Mouse (Mus musculus) liver, embryonic 13.5 days (tissue): ENCODE results near the gene Dync1li1. TPM values are rescaled to one million over a fixed set of nuclear protein-coding genes. Genes with fewer than 3 reads are reported as not detected.

Source experiments
- ATAC-seq: fragments of 200-750 bp; cut with Nextera tagmentation; 2 replicates; pipeline ENCODE4 v1.8.0; 2017; ENCODE audit warnings: low read depth, mild to moderate bottlenecking, moderate number of reproducible peaks, moderate library complexity
- DNase-seq: peaks from one replicate; pipeline ENCODE4 v3.0.0; 2022
- H3K27ac ChIP-seq: fragments of 300-500 bp; sonication (generic); 2 replicates; pipeline ENCODE4 v1.5.1; 2015; ENCODE audit warnings: moderate library complexity, mild to moderate bottlenecking, inconsistent platforms
- H3K27me3 ChIP-seq: fragments of 300-500 bp; sonication (generic); 2 replicates; pipeline ENCODE4 v1.6.1; 2015; ENCODE audit warnings: mild to moderate bottlenecking, inconsistent platforms
- H3K36me3 ChIP-seq: fragments of 300-500 bp; sonication (generic); 2 replicates; pipeline ENCODE4 v1.6.1; 2015; ENCODE audit warnings: mild to moderate bottlenecking, inconsistent platforms
- H3K4me1 ChIP-seq: fragments of 300-500 bp; sonication (generic); replicated peaks from 2 replicates; pipeline ENCODE4 v1.6.1; 2015; ENCODE audit warnings: inconsistent platforms
- H3K4me2 ChIP-seq: fragments of 300-500 bp; sonication (generic); 2 replicates; pipeline ENCODE4 v1.6.1; 2015; ENCODE audit warnings: inconsistent platforms, mild to moderate bottlenecking, moderate library complexity
- H3K4me3 ChIP-seq: fragments of 300-500 bp; sonication (generic); replicated peaks from 2 replicates; pipeline ENCODE4 v1.5.1; 2015; ENCODE audit warnings: mild to moderate bottlenecking, inconsistent platforms
- H3K9ac ChIP-seq: fragments of 300-500 bp; sonication (generic); 2 replicates; pipeline ENCODE4 v1.6.1; 2015; ENCODE audit warnings: mild to moderate bottlenecking, inconsistent platforms
- H3K9me3 ChIP-seq: fragments of 300-500 bp; sonication (generic); replicated peaks from 2 replicates; pipeline ENCODE4 v1.6.1; 2016; ENCODE audit warnings: inconsistent platforms
- WGBS: fragments of 180-500 bp; shearing (Covaris S2); methylation state at CpG from one replicate; pipeline ENCODE4 v1.1.7; 2015; ENCODE audit not compliant: insufficient replicate concordance; 5-methylcytosine and 5-hydroxymethylcytosine counted together
- polyA plus RNA-seq: library from polyadenylated mRNA; unstranded; fragments of >200 nt; fragmentation: Nextera tagmentation; extraction: Ambion mirVana; gene quantifications from 2 replicates; pipeline ENCODE4 v1.2.1, GENCODE M21; 2015

Gene Dync1li1
- polyA plus RNA-seq, 1 experiment from 2014 or later: 23.2 TPM

- DNase-seq: no peak
- WGBS: 40% methylated on average over 4 of the region's 4 CpGs
- H3K9ac ChIP-seq: no peak overlapping the region
- H3K27me3 ChIP-seq: no peaks in the 10 kb centered on the region
- no peak for ATAC-seq
- no peak overlapping the region for H3K27ac ChIP-seq
- peaks cover 12% of the 10 kb centered on the region for H3K36me3 ChIP-seq
- no peaks in the 10 kb centered on the region for H3K9me3 ChIP-seq
- H3K4me1 ChIP-seq: peaks cover 6% of the 10 kb centered on the region
- H3K4me3 ChIP-seq: no peak overlapping the region
- no peak overlapping the region for H3K4me2 ChIP-seq
These were observed 81.6 kb downstream of the Dync1li1 start for GRCm38 (mm10) chr9:114770224-114770623.

- Histone ChIP-seq H3K27me3 (no peaks in the 10 kb centered on the region), H3K4me1 (peaks cover 18% of the 10 kb centered on the region), H3K9me3 (no peaks in the 10 kb centered on the region), H3K4me2 (no peak overlapping the region), H3K36me3 (peaks cover 12% of the 10 kb centered on the region), H3K4me3 (no peak overlapping the region), H3K27ac (no peak overlapping the region), H3K9ac (no peak overlapping the region)
- DNase-seq (no peak), ATAC-seq (no peak)
- WGBS: 73% methylated on average over 7 of the region's 7 CpGs
These were observed 83.0 kb downstream of the Dync1li1 start for GRCm38 (mm10) chr9:114771565-114771964.

Other genes starting within 250 kb of the Dync1li1 start
- gene Ccr4, start 183.9 kb upstream of the Dync1li1 start, polyA plus RNA-seq: not detected in 2 replicates
- gene C130032M10Rik, start 173.1 kb upstream of the Dync1li1 start, polyA plus RNA-seq: not detected in 2 replicates
- 1.4 and 1.6 TPM in 2 replicates for gene Trim71, start 124.4 kb upstream of the Dync1li1 start, polyA plus RNA-seq
- gene Cnot10, start 48.6 kb upstream of the Dync1li1 start, polyA plus RNA-seq: 26.9 and 32.5 TPM in 2 replicates
- gene Cmtm6, start 42.3 kb downstream of the Dync1li1 start, polyA plus RNA-seq: 21.9 and 27.0 TPM in 2 replicates
- gene Cmtm7, start 93.1 kb downstream of the Dync1li1 start, polyA plus RNA-seq: 52.4 and 59.5 TPM in 2 replicates
- 21.0 and 23.2 TPM in 2 replicates for gene Cmtm8, start 155.4 kb downstream of the Dync1li1 start, polyA plus RNA-seq
- gene Gpd1l, start 245.2 kb downstream of the Dync1li1 start, polyA plus RNA-seq: 7.2 and 8.5 TPM in 2 replicates